Mouse (Mus musculus) ES-E14 (cell line): ENCODE results near the gene Dapl1. TPM values are rescaled to one million over a fixed set of nuclear protein-coding genes. Genes with fewer than 3 reads are reported as not detected.

Experiments used
- DNase-seq: peaks from one replicate; pipeline ENCODE4 v3.0.0-alpha.2; 2013; ENCODE audit warnings: low read depth, low spot score
- H3K27ac ChIP-seq: 2 replicates; pipeline ENCODE4 v1.5.1; 2012; ENCODE audit warnings: low read depth, mild to moderate bottlenecking, low read length, moderate library complexity, mixed read lengths; ENCODE audit not compliant: poor library complexity, insufficient read depth, severe bottlenecking
- H3K36me3 ChIP-seq: 2 replicates; pipeline ENCODE4 v1.6.1; 2012; ENCODE audit warnings: mild to moderate bottlenecking, low read length, moderate library complexity, mixed read lengths; ENCODE audit not compliant: control insufficient read depth, poor library complexity, insufficient read depth, severe bottlenecking
- H3K4me1 ChIP-seq, 2 experiments: fragments of 150-350 bp in 1 of 2; sonication (generic) in 1 of 2; 2 replicates each; pipeline ENCODE4 v1.6.1; 2012; ENCODE audit warnings: low read length in 2 of 2, mild to moderate bottlenecking in 1 of 2, mixed read lengths in 1 of 2; ENCODE audit not compliant: control insufficient read depth in 2 of 2, insufficient read depth in 2 of 2, poor library complexity in 1 of 2
- H3K4me3 ChIP-seq, 2 experiments: fragments of 150-350 bp in 1 of 2; sonication (generic) in 1 of 2; 2 replicates each; pipeline ENCODE4 v1.5.1; 2012; ENCODE audit warnings: low read length in 2 of 2, low read depth in 1 of 2, mild to moderate bottlenecking in 1 of 2, mixed read lengths in 1 of 2; ENCODE audit not compliant: insufficient read depth in 1 of 2, poor library complexity in 1 of 2, severe bottlenecking in 1 of 2
- H3K9ac ChIP-seq: 2 replicates; pipeline ENCODE4 v1.6.1; 2012; ENCODE audit warnings: low read depth, mild to moderate bottlenecking, low read length, mixed read lengths; ENCODE audit not compliant: poor library complexity, insufficient read depth, severe bottlenecking
- H3K9me3 ChIP-seq: fragments of 150-350 bp; sonication (generic); 2 replicates; pipeline ENCODE4 v1.6.1; 2012; ENCODE audit warnings: low read depth, mild to moderate bottlenecking, low read length; ENCODE audit not compliant: control insufficient read depth, insufficient read depth
- CHD2 ChIP-seq: IDR thresholded peaks from 2 replicates; pipeline ENCODE4 v1.6.1; 2014; ENCODE audit warnings: mild to moderate bottlenecking, low read depth, low read length, inconsistent platforms
- HCFC1 ChIP-seq: IDR thresholded peaks from 2 replicates; pipeline ENCODE4 v1.6.1; 2012; ENCODE audit warnings: low read length, inconsistent platforms, borderline replicate concordance; ENCODE audit not compliant: insufficient read depth
- MAFK ChIP-seq: IDR thresholded peaks from 2 replicates; pipeline ENCODE4 v1.6.1; 2014; ENCODE audit warnings: mild to moderate bottlenecking, low read depth, low read length, inconsistent platforms; ENCODE audit not compliant: insufficient read depth
- ZC3H11A ChIP-seq: IDR thresholded peaks from 2 replicates; pipeline ENCODE4 v1.6.1; 2012; ENCODE audit warnings: low read depth, mild to moderate bottlenecking, inconsistent platforms, low read length, borderline replicate concordance
- ZNF384 ChIP-seq: IDR thresholded peaks from 2 replicates; pipeline ENCODE4 v1.6.1; 2012; ENCODE audit warnings: low read depth, low read length, inconsistent platforms
- in situ Hi-C, 2 experiments: fragments of 600-800 bp; cut with MboI; formaldehyde crosslinking; loops; one replicate each; pipeline ENCODE4 v1.15.1; 2025; ENCODE audit warnings: low sequenced_read_pairs in 2 of 2, inconsistent platforms in 1 of 2; ENCODE audit not compliant: unreplicated experiment in 2 of 2
- total RNA-seq: library from RNA; depleted of rRNA; stranded (reverse); fragments of 300-350 nt; gene quantifications from 2 replicates; pipeline ENCODE4 v1.2.3, GENCODE M21; 2012

The Dapl1 gene
- total RNA-seq, 1 experiment, result not detected

GRCm38 (mm10) chr2:59471051-59471948, 13.2 kb upstream of the Dapl1 start:
- in situ Hi-C loops, result no loop called here
- DNase-seq, result no peak
- peaks cover 2 to 8% of the 10 kb centered on the region in 2 experiments; a peak in 3 of 4 replicates for H3K4me1 ChIP-seq
- no peak for TF ChIP-seq MAFK
- no peak for TF ChIP-seq ZNF384
- no peak for TF ChIP-seq HCFC1
- peak overlapping the region; percentile 63; the same call in 1 of the 2 replicates for H3K27ac ChIP-seq
- H3K36me3 ChIP-seq, result no peaks in the 10 kb centered on the region
- H3K4me3 ChIP-seq, result peak overlapping the region; percentile 8 to 14; a peak in 1 of 4 replicates
- H3K9ac ChIP-seq, result peak overlapping the region; percentile 55; the same call in 1 of the 2 replicates
- H3K9me3 ChIP-seq, result no peaks in the 10 kb centered on the region

DNA sequence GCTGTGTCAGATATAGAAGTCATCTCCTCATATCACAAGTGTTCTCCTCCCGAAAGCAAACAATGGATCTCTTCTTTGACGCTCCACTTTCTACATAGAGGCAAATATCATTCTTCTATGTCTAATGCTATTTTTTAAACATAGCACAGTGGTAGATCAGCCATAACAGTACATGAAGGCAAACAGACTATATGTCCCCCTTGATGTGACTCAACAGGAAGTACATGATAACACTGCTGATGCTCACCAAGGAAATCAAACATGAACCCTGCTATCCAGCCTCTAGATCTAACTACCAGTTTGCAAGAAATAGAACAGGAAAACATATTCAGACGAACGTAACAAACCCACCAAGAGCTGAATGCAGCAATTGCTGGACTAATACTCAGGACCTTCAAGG, 10.1 kb upstream of the Dapl1 start:
- Histone ChIP-seq H3K27ac (no peak overlapping the region), H3K4me1 (peaks cover 2 to 8% of the 10 kb centered on the region in 2 experiments; a peak in 3 of 4 replicates), H3K9ac (no peak overlapping the region), H3K36me3 (no peaks in the 10 kb centered on the region), H3K9me3 (no peaks in the 10 kb centered on the region), H3K4me3 (no peak overlapping the region)
- in situ Hi-C loops, result no loop called here
- DNase-seq, result no peak
- TF ChIP-seq ZC3H11A, result no peak

DNA sequence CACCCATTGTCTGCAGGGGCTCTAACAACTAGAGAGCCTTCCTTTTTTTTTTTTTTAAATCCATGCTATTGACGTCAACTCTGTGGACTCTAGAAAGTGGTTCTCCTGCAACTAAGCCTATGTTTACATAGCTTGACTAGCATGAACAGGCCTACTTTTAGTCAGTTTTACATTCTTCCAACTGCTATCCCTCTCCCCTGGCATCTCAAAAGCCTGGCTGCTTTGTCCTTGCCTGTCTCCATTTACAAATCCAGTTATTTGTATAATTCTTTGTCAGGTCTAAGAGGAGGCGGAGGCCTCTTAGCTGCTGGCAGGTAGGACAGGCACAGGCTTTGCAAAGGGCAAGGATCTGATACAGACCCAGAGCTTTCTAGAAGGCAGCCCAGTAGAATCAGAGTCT, 627 bp downstream of the Dapl1 start:
- H3K9ac ChIP-seq, result no peak overlapping the region
- no peak for DNase-seq
- no peak overlapping the region for H3K27ac ChIP-seq
- peaks cover 1 to 3% of the 10 kb centered on the region in 2 experiments; a peak in 1 of 4 replicates for H3K4me1 ChIP-seq
- H3K9me3 ChIP-seq, result no peaks in the 10 kb centered on the region
- in situ Hi-C loops, result no loop called here
- no peak overlapping the region for H3K4me3 ChIP-seq
- TF ChIP-seq HCFC1 (no peak), MAFK (no peak), ZC3H11A (no peak), CHD2 (no peak)
- no peaks in the 10 kb centered on the region for H3K36me3 ChIP-seq

DNA sequence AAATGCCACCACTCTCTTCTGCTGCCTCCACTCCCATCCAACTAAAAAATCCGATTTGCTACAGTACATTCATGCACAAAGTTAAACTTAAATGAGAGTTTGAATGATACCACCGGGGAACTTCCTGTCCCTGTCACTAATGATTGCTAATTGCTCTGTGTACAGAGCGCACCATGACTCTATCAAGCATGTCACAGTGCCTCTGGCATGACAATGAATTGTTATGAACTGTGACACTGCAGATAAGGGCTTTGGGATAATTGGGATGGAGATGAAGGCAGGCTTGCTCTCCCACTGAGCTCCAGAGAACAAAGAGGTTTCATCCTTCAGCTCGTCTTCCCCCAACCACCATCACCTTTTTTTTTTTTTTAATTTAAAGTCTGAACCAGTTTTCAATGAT, 1.2 kb downstream of the Dapl1 start:
- H3K27ac ChIP-seq, result no peak overlapping the region
- no peak for DNase-seq
- TF ChIP-seq HCFC1 (no peak), CHD2 (no peak), ZNF384 (no peak), MAFK (no peak), ZC3H11A (no peak)
- no peak overlapping the region for H3K9ac ChIP-seq
- H3K9me3 ChIP-seq, result no peaks in the 10 kb centered on the region
- in situ Hi-C loops, result no loop called here
- no peak overlapping the region for H3K4me3 ChIP-seq
- peaks cover 1 to 3% of the 10 kb centered on the region in 2 experiments; a peak in 1 of 4 replicates for H3K4me1 ChIP-seq
- no peaks in the 10 kb centered on the region for H3K36me3 ChIP-seq

GRCm38 (mm10) chr2:59486196-59486845, 1.9 kb downstream of the Dapl1 start:
- no peak for DNase-seq
- Histone ChIP-seq H3K9me3 (no peaks in the 10 kb centered on the region), H3K4me3 (no peak overlapping the region), H3K36me3 (no peaks in the 10 kb centered on the region), H3K9ac (no peak overlapping the region), H3K27ac (no peak overlapping the region), H3K4me1 (peaks cover under 1 to 1% of the 10 kb centered on the region in 2 experiments; a peak in 1 of 4 replicates)
- TF ChIP-seq HCFC1 (no peak), MAFK (no peak), ZC3H11A (no peak), CHD2 (no peak), ZNF384 (no peak)
- in situ Hi-C loops, result no loop called here
